Mouse (Mus musculus) natural killer cell, adult 2 months (primary cell): ENCODE measurements around the gene Ift74.

Experiments used
- DNase-seq, 2 experiments: peaks; one replicate each; pipeline ENCODE4 v3.0.0; 2022; ENCODE audit warnings: low spot score in 2 of 2

Gene Ift74

GRCm38 (mm10) chr4:94692175-94692574, 77.9 kb downstream of the Ift74 start:
- DNase-seq: no peak

DNA sequence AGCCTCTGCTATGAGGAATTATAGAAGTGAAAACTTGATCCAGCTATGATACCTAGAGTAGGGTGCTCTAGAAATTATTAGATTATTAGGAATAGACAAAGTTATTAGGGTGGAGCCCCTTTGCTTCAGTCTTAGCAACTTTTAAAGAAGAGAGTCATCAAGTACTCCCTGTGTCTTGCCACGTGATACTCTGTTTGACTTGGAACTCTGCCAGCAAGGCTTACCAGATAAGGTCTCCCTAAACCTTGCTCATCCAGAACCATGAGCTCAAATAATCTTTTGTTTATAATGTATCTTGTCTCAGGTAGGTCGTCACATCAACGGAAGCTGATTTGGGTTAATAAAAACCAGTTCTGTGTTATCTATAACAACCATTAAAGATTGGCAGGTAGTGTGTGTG, 82.1 kb downstream of the Ift74 start:
- no peak for DNase-seq

GRCm38 (mm10) chr4:94711002-94711401, 96.7 kb downstream of the Ift74 start:
- DNase-seq: no peak

GRCm38 (mm10) chr4:94711426-94711825, 97.1 kb downstream of the Ift74 start:
- DNase-seq: no peak

GRCm38 (mm10) chr4:94713741-94714140, 99.5 kb downstream of the Ift74 start:
- no peak for DNase-seq

GRCm38 (mm10) chr4:94715166-94715565, 100.9 kb downstream of the Ift74 start:
- DNase-seq: no peak

GRCm38 (mm10) chr4:94725799-94726198, 111.5 kb downstream of the Ift74 start:
- no peak for DNase-seq

- no peak for DNase-seq
These were observed 118.4 kb downstream of the Ift74 start for GRCm38 (mm10) chr4:94732721-94733120.

DNA sequence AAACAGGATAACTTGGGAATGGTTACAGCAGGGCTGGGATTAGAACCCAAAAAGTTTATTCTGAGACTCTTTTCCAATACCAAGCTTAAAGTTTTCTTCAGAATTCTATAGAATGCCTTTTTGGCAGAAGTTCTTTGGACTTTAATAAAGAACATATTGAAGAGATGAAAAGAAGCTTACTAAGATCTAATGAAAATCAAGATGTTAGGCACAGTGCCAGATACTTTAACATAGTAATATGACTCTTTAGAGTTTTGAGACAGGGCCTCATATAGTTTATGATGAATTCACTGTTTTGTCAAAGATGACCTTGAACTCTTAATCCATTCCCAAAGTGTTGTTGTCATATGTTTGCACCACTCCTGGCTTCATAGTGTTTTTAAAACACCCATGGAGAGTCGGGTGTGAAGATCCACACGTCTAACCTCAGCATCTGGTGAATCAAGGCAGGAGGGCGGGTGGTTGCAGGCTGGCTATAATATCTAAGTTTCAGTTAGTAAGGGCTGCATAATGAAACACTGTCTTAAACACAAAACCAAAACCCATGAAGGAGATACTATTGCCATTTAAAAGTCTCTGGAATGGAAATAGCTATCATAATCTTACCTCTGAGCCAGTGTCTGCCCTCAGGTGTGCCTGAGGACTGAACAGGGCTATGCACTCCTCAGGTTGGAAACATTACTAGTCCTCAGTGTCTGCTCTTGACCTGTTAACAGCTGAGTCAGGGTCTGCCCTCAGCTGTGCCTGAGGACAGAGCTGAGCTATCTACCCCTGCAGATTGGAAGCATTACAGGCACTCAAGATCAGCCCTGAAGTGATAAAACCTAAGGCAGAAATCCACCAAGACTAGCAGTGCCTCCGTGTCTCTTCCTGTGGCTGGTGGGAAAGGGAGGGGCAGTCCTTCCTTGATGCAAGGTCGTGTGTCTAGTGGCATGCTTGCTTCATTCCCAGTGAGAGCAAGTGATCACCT, 123.3 kb downstream of the Ift74 start:
- no peak for DNase-seq

DNA sequence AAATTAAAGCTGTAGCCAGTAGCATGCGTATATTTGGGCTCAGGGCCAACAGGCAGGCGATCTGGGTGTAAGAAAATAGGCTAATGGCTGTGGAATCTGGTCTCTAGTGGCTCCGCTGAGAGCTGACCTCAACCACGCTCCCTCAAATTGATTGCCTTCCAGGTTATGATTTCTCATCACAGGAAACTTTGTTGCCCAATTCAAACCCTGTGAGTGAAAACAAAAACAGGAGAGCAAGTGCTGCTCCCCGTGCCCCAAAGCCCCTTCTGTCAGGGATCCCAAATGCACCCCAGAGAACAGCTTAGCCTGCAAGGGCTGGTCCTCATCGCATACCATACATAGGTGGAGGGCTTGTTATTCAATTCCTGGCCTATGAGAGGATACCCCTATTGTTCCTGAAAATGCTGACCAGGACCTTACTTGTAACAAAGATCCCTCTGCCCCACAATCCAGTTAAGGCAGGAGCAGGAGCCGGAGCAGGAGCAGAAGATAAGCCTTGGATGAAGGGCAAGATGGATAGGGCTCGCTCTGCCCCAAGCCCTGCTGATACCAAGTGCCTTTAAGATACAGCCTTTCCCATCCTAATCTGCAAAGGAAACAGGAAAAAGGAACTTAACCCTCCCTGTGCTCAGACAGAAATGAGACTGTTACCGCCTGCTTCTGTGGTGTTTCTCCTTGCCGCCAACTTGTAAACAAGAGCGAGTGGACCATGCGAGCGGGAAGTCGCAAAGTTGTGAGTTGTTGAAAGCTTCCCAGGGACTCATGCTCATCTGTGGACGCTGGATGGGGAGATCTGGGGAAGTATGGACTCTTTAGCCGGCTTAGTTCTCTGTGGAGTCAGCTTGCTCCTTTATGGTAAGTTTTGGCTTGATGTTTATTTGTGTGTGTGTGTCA, 124.8 kb downstream of the Ift74 start, which contains the start of gene Tek:
Gene Tek (plus strand): TSS at position 452 of the 894 bp plus-strand sequence.
- no peak for DNase-seq

DNA sequence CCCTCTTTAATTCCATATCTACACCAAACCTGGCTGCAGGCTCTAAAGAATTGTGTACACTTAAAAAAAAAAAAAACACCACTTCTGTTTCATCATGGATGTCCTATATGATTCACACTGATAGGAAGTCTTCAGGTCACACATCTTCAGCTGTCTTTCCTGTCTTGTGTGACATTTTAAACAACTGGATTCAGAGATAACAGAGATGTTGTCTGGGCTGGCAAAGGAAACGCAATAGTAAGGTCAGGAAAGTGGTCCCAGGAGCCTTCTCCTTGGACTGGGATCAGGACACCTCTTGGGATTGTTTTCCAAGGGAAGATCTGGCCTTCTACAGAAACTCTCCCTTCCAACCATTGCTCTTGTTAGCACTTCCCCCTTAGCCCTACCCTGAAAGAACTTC, 127.5 kb downstream of the Ift74 start:
- no peak for DNase-seq
